Mouse (Mus musculus) megakaryocyte-erythroid progenitor cell, adult 5-6 weeks (primary cell): ENCODE measurements around the gene Tmem45a2. TPM values are rescaled to one million over a fixed set of nuclear protein-coding genes. Genes with fewer than 3 reads are reported as not detected.

Experiments used
- total RNA-seq, 2 experiments: library from RNA; stranded (forward) in 1 of 2; stranded (reverse) in 1 of 2; fragments of 200-1000, 215-1000 nt in 1 of 2; fragments of >200 nt in 1 of 2; fragmentation: Nextera tagmentation in 1 of 2; gene quantifications; 2 replicates each; pipeline ENCODE4 v1.2.3; 2014 to 2017

Tmem45a2 gene
- total RNA-seq, 2 experiments from 2014 or later, result not detected

Other genes starting within 250 kb of the Tmem45a2 start
- not detected in 2 replicates for gene Tmem45a, start 185.2 kb downstream of the Tmem45a2 start, total RNA-seq (2014; fragmentation: Nextera tagmentation)
- gene Tmem45a, start 185.2 kb downstream of the Tmem45a2 start, total RNA-seq (2017), result not detected in 2 replicates
- gene Lnp1, start 143.3 kb downstream of the Tmem45a2 start, total RNA-seq (2014; fragmentation: Nextera tagmentation), result not detected in 2 replicates
- gene Lnp1, start 143.3 kb downstream of the Tmem45a2 start, total RNA-seq (2017), result not detected in 2 replicates
- 68.5 and 81.7 TPM in 2 replicates for gene Tomm70a, start 50.3 kb upstream of the Tmem45a2 start, total RNA-seq (2014; fragmentation: Nextera tagmentation)
- 75.8 and 84.1 TPM in 2 replicates for gene Tomm70a, start 50.3 kb upstream of the Tmem45a2 start, total RNA-seq (2017)
- 35.5 and 43.3 TPM in 2 replicates for gene Nit2, start 96.0 kb upstream of the Tmem45a2 start, total RNA-seq (2014; fragmentation: Nextera tagmentation)
- gene Nit2, start 96.0 kb upstream of the Tmem45a2 start, total RNA-seq (2017), result 37.1 and 44.1 TPM in 2 replicates
- gene Tbc1d23, start 160.1 kb upstream of the Tmem45a2 start, total RNA-seq (2014; fragmentation: Nextera tagmentation), result 22.7 and 31.5 TPM in 2 replicates
- gene Tbc1d23, start 160.1 kb upstream of the Tmem45a2 start, total RNA-seq (2017), result 7.9 and 42.5 TPM in 2 replicates
- 0.31 TPM in 1 of 2 replicates, not detected in the other for gene Tmem30c, start 221.5 kb upstream of the Tmem45a2 start, total RNA-seq (2014; fragmentation: Nextera tagmentation)
- gene Tmem30c, start 221.5 kb upstream of the Tmem45a2 start, total RNA-seq (2017), result not detected in 2 replicates